Mouse (Mus musculus) liver, embryonic 12.5 days (tissue): ENCODE results near the gene Csnk2b. TPM values are rescaled to one million over a fixed set of nuclear protein-coding genes. Genes with fewer than 3 reads are reported as not detected.

Source experiments
- polyA plus RNA-seq: library from polyadenylated mRNA; unstranded; fragments of >200 nt; fragmentation: Nextera tagmentation; extraction: Ambion mirVana; gene quantifications from 2 replicates; pipeline ENCODE4 v1.2.1, GENCODE M21; 2016

The Csnk2b gene
- polyA plus RNA-seq, 1 experiment from 2014 or later = 192 TPM

Other genes starting within 250 kb of the Csnk2b start
- gene Zbtb12, start 242.6 kb downstream of the Csnk2b start, polyA plus RNA-seq = 1.8 and 1.9 TPM in 2 replicates
- not detected in 2 replicates for gene Gm20547, start 240.0 kb downstream of the Csnk2b start, polyA plus RNA-seq
- gene C2, start 223.8 kb downstream of the Csnk2b start, polyA plus RNA-seq = 7.9 and 8.2 TPM in 2 replicates
- 27.1 and 32.8 TPM in 2 replicates for gene Ehmt2, start 223.6 kb downstream of the Csnk2b start, polyA plus RNA-seq
- gene Slc44a4, start 207.6 kb downstream of the Csnk2b start, polyA plus RNA-seq = 0.75 and 0.79 TPM in 2 replicates
- gene Neu1, start 190.8 kb downstream of the Csnk2b start, polyA plus RNA-seq = 16.9 and 17.3 TPM in 2 replicates
- gene Hspa1b, start 162.8 kb downstream of the Csnk2b start, polyA plus RNA-seq = 0.11 and 0.21 TPM in 2 replicates
- 0.73 TPM in 1 of 2 replicates, not detected in the other for gene Gm20481, start 152.1 kb downstream of the Csnk2b start, polyA plus RNA-seq
- gene Hspa1a, start 149.9 kb downstream of the Csnk2b start, polyA plus RNA-seq = 2.8 and 5.0 TPM in 2 replicates
- gene Hspa1l, start 149.3 kb downstream of the Csnk2b start, polyA plus RNA-seq = 0.38 and 0.49 TPM in 2 replicates
- gene Lsm2, start 140.2 kb downstream of the Csnk2b start, polyA plus RNA-seq = 202 and 215 TPM in 2 replicates
- gene Vars, start 121.1 kb downstream of the Csnk2b start, polyA plus RNA-seq = 208 and 211 TPM in 2 replicates
- gene Vwa7, start 105.5 kb downstream of the Csnk2b start, polyA plus RNA-seq = 0.10 and 0.15 TPM in 2 replicates
- 2.8 and 3.4 TPM in 2 replicates for gene Sapcd1, start 94.0 kb downstream of the Csnk2b start, polyA plus RNA-seq
- gene Msh5, start 75.3 kb downstream of the Csnk2b start, polyA plus RNA-seq = 4.0 and 4.8 TPM in 2 replicates
- 160 and 162 TPM in 2 replicates for gene Clic1, start 72.1 kb downstream of the Csnk2b start, polyA plus RNA-seq
- gene Ddah2, start 63.0 kb downstream of the Csnk2b start, polyA plus RNA-seq = 49.0 and 49.1 TPM in 2 replicates
- gene Ly6g6c, start 56.7 kb downstream of the Csnk2b start, polyA plus RNA-seq = 0.41 and 0.44 TPM in 2 replicates
- gene Mpig6b, start 55.9 kb downstream of the Csnk2b start, polyA plus RNA-seq = 7.3 and 8.7 TPM in 2 replicates
- gene Ly6g6e, start 45.2 kb downstream of the Csnk2b start, polyA plus RNA-seq = 0.23 TPM in 1 of 2 replicates, not detected in the other
- gene Ly6g6d, start 44.0 kb downstream of the Csnk2b start, polyA plus RNA-seq = 0.36 and 0.53 TPM in 2 replicates
- gene Ly6g6f, start 36.4 kb downstream of the Csnk2b start, polyA plus RNA-seq = 10.2 and 10.5 TPM in 2 replicates
- 60.2 and 61.1 TPM in 2 replicates for gene Abhd16a, start 32.8 kb downstream of the Csnk2b start, polyA plus RNA-seq
- gene Ly6g5c, start 13.8 kb downstream of the Csnk2b start, polyA plus RNA-seq = not detected in 2 replicates
- 0.55 and 0.81 TPM in 2 replicates for gene Ly6g5b, start 6.6 kb downstream of the Csnk2b start, polyA plus RNA-seq
- gene Gpank1, start 598 bp downstream of the Csnk2b start, polyA plus RNA-seq = 16.5 and 19.6 TPM in 2 replicates
- gene D17H6S53E, start 4.3 kb upstream of the Csnk2b start, polyA plus RNA-seq = 3.7 and 4.3 TPM in 2 replicates
- gene Apom, start 10.0 kb upstream of the Csnk2b start, polyA plus RNA-seq = 482 and 508 TPM in 2 replicates
- gene Bag6, start 13.1 kb upstream of the Csnk2b start, polyA plus RNA-seq = 29.1 and 35.5 TPM in 2 replicates
- gene Prrc2a, start 42.8 kb upstream of the Csnk2b start, polyA plus RNA-seq = 83.0 and 86.8 TPM in 2 replicates
- 10.5 and 11.6 TPM in 2 replicates for gene Aif1, start 54.0 kb upstream of the Csnk2b start, polyA plus RNA-seq
- gene Lst1, start 66.4 kb upstream of the Csnk2b start, polyA plus RNA-seq = 20.8 and 23.7 TPM in 2 replicates
- 1.2 and 1.3 TPM in 2 replicates for gene Ltb, start 72.4 kb upstream of the Csnk2b start, polyA plus RNA-seq
- gene Tnf, start 80.0 kb upstream of the Csnk2b start, polyA plus RNA-seq = 0.33 and 0.36 TPM in 2 replicates
- gene Lta, start 83.3 kb upstream of the Csnk2b start, polyA plus RNA-seq = 0.12 TPM in 1 of 2 replicates, not detected in the other
- gene Gm16181, start 98.8 kb upstream of the Csnk2b start, polyA plus RNA-seq = 0.42 TPM in 1 of 2 replicates, not detected in the other
- gene Atp6v1g2, start 111.6 kb upstream of the Csnk2b start, polyA plus RNA-seq = 1.3 and 1.8 TPM in 2 replicates
- gene Nfkbil1, start 113.7 kb upstream of the Csnk2b start, polyA plus RNA-seq = 5.7 and 6.4 TPM in 2 replicates
- gene Ddx39b, start 119.7 kb upstream of the Csnk2b start, polyA plus RNA-seq = 258 and 267 TPM in 2 replicates
- 66.8 and 72.5 TPM in 2 replicates for gene H2-D1, start 140.7 kb upstream of the Csnk2b start, polyA plus RNA-seq
- 0.93 and 1.0 TPM in 2 replicates for gene H2-Q1, start 198.4 kb upstream of the Csnk2b start, polyA plus RNA-seq
- 0.72 and 0.85 TPM in 2 replicates for gene H2-Q2, start 220.2 kb upstream of the Csnk2b start, polyA plus RNA-seq